Mouse (Mus musculus): Measurements from ENCODE around the gene Bin2. TPM values are rescaled to one million over a fixed set of nuclear protein-coding genes. Genes with fewer than 3 reads are reported as not detected.

The Bin2 gene
- polyA plus RNA-seq, 1 experiment from 2014 or later, result 1.7 TPM

- H3K4me1 ChIP-seq, result no peaks in the 10 kb centered on the region
- 0 out of 2 replicates have a peak, but pooled peaks cover 7% of the 10 kb centered on the region for H3K27me3 ChIP-seq
- ATAC-seq, result no peak
- WGBS, result 68% methylated on average over 3 of the region's 3 CpGs
- no peak overlapping the region for H3K4me3 ChIP-seq
- H3K36me3 ChIP-seq (ENCODE audit: poor library complexity, severe bottlenecking), result no peaks in the 10 kb centered on the region
- no peaks in the 10 kb centered on the region for H3K9me3 ChIP-seq (replicated peaks)
- no peak overlapping the region for H3K9ac ChIP-seq
- H3K27ac ChIP-seq, result no peak overlapping the region
- no peak overlapping the region for H3K4me2 ChIP-seq
Measured at GRCm38 (mm10) chr15:100680381-100680780, 11.0 kb upstream of the Bin2 start.

- Histone ChIP-seq H3K36me3 (ENCODE audit: poor library complexity, severe bottlenecking) (no peaks in the 10 kb centered on the region), H3K4me1 (no peaks in the 10 kb centered on the region), H3K9ac (no peak overlapping the region), H3K27ac (no peak overlapping the region), H3K27me3 (no peaks in the 10 kb centered on the region), H3K4me3 (no peak overlapping the region), H3K9me3 (replicated peaks) (no peaks in the 10 kb centered on the region), H3K4me2 (no peak overlapping the region)
- no peak for ATAC-seq
- 91% methylated on average over 14 of the region's 14 CpGs for WGBS
Measured at GRCm38 (mm10) chr15:100679005-100679404, 9.7 kb upstream of the Bin2 start.

- Histone ChIP-seq H3K27me3 (no peaks in the 10 kb centered on the region), H3K4me1 (no peaks in the 10 kb centered on the region), H3K9me3 (replicated peaks) (no peaks in the 10 kb centered on the region), H3K4me2 (no peak overlapping the region), H3K9ac (no peak overlapping the region), H3K27ac (no peak overlapping the region), H3K36me3 (ENCODE audit: poor library complexity, severe bottlenecking) (no peaks in the 10 kb centered on the region), H3K4me3 (no peak overlapping the region)
- no peak for ATAC-seq
- 81% methylated on average over 12 of the region's 12 CpGs for WGBS
Measured at GRCm38 (mm10) chr15:100678581-100678980, 9.2 kb upstream of the Bin2 start.

GRCm38 (mm10) chr15:100677675-100678074 lies 8.3 kb upstream of the Bin2 start:
- H3K9ac ChIP-seq, result no peak overlapping the region
- no peaks in the 10 kb centered on the region for H3K36me3 ChIP-seq (ENCODE audit: poor library complexity, severe bottlenecking)
- H3K27ac ChIP-seq, result no peak overlapping the region
- no peaks in the 10 kb centered on the region for H3K9me3 ChIP-seq (replicated peaks)
- 85% methylated on average over 8 of the region's 8 CpGs for WGBS
- H3K27me3 ChIP-seq, result no peaks in the 10 kb centered on the region
- H3K4me1 ChIP-seq, result no peaks in the 10 kb centered on the region
- no peak overlapping the region for H3K4me2 ChIP-seq
- ATAC-seq, result no peak
- no peak overlapping the region for H3K4me3 ChIP-seq

- no peak for ATAC-seq
- no peaks in the 10 kb centered on the region for H3K36me3 ChIP-seq (ENCODE audit: poor library complexity, severe bottlenecking)
- no peak overlapping the region for H3K4me2 ChIP-seq
- no peaks in the 10 kb centered on the region for H3K27me3 ChIP-seq
- 80% methylated on average over 1 of the region's 1 CpGs for WGBS
- H3K4me1 ChIP-seq, result no peaks in the 10 kb centered on the region
- no peak overlapping the region for H3K4me3 ChIP-seq
- no peaks in the 10 kb centered on the region for H3K9me3 ChIP-seq (replicated peaks)
- H3K9ac ChIP-seq, result no peak overlapping the region
- no peak overlapping the region for H3K27ac ChIP-seq
Measured at GRCm38 (mm10) chr15:100676521-100676920, 7.2 kb upstream of the Bin2 start.

GRCm38 (mm10) chr15:100675486-100675885 lies 6.1 kb upstream of the Bin2 start:
- H3K4me2 ChIP-seq, result no peak overlapping the region
- H3K36me3 ChIP-seq (ENCODE audit: poor library complexity, severe bottlenecking), result no peaks in the 10 kb centered on the region
- H3K9ac ChIP-seq, result no peak overlapping the region
- H3K4me1 ChIP-seq, result no peaks in the 10 kb centered on the region
- H3K9me3 ChIP-seq (replicated peaks), result no peaks in the 10 kb centered on the region
- H3K27ac ChIP-seq, result no peak overlapping the region
- no peak for ATAC-seq
- H3K4me3 ChIP-seq, result no peak overlapping the region
- 61% methylated on average over 3 of the region's 3 CpGs for WGBS
- H3K27me3 ChIP-seq, result no peaks in the 10 kb centered on the region

GRCm38 (mm10) chr15:100674566-100674965 lies 5.2 kb upstream of the Bin2 start:
- Histone ChIP-seq H3K4me3 (no peak overlapping the region), H3K27ac (no peak overlapping the region), H3K27me3 (no peaks in the 10 kb centered on the region), H3K36me3 (ENCODE audit: poor library complexity, severe bottlenecking) (no peaks in the 10 kb centered on the region), H3K9me3 (replicated peaks) (no peaks in the 10 kb centered on the region), H3K4me2 (no peak overlapping the region), H3K4me1 (no peaks in the 10 kb centered on the region), H3K9ac (no peak overlapping the region)
- ATAC-seq, result no peak
- WGBS, result 89% methylated on average over 10 of the region's 10 CpGs

GRCm38 (mm10) chr15:100673585-100674391 lies 4.4 kb upstream of the Bin2 start:
- Histone ChIP-seq H3K4me2 (no peak overlapping the region), H3K9ac (no peak overlapping the region), H3K4me1 (no peaks in the 10 kb centered on the region), H3K27me3 (no peaks in the 10 kb centered on the region), H3K36me3 (ENCODE audit: poor library complexity, severe bottlenecking) (no peaks in the 10 kb centered on the region), H3K27ac (no peak overlapping the region), H3K4me3 (no peak overlapping the region), H3K9me3 (replicated peaks) (no peaks in the 10 kb centered on the region)
- no peak for ATAC-seq
- WGBS, result 43% methylated on average over 11 of the region's 12 CpGs

GRCm38 (mm10) chr15:100670833-100671232 lies 1.5 kb upstream of the Bin2 start:
- Histone ChIP-seq H3K27ac (no peak overlapping the region), H3K9ac (no peak overlapping the region), H3K4me1 (no peaks in the 10 kb centered on the region), H3K4me2 (no peak overlapping the region), H3K9me3 (replicated peaks) (no peaks in the 10 kb centered on the region), H3K27me3 (no peaks in the 10 kb centered on the region), H3K36me3 (ENCODE audit: poor library complexity, severe bottlenecking) (no peaks in the 10 kb centered on the region), H3K4me3 (no peak overlapping the region)
- ATAC-seq, result no peak
- 66% methylated on average over 5 of the region's 5 CpGs for WGBS

- H3K9ac ChIP-seq, result no peak overlapping the region
- no peak overlapping the region for H3K4me3 ChIP-seq
- WGBS, result 87% methylated on average over 8 of the region's 8 CpGs
- H3K27me3 ChIP-seq, result no peaks in the 10 kb centered on the region
- H3K27ac ChIP-seq, result no peak overlapping the region
- H3K9me3 ChIP-seq (replicated peaks), result no peaks in the 10 kb centered on the region
- H3K4me2 ChIP-seq, result no peak overlapping the region
- H3K36me3 ChIP-seq (ENCODE audit: poor library complexity, severe bottlenecking), result no peaks in the 10 kb centered on the region
- no peaks in the 10 kb centered on the region for H3K4me1 ChIP-seq
- no peak for ATAC-seq
Measured at GRCm38 (mm10) chr15:100670004-100670403, 651 bp upstream of the Bin2 start.

GRCm38 (mm10) chr15:100667871-100668545 lies 1.3 kb downstream of the Bin2 start:
- Histone ChIP-seq H3K4me2 (no peak overlapping the region), H3K4me3 (no peak overlapping the region), H3K9ac (no peak overlapping the region), H3K27ac (no peak overlapping the region), H3K9me3 (replicated peaks) (no peaks in the 10 kb centered on the region), H3K36me3 (ENCODE audit: poor library complexity, severe bottlenecking) (no peaks in the 10 kb centered on the region), H3K4me1 (no peaks in the 10 kb centered on the region), H3K27me3 (no peaks in the 10 kb centered on the region)
- no peak for ATAC-seq
- 85% methylated on average over 5 of the region's 5 CpGs for WGBS

GRCm38 (mm10) chr15:100667420-100667819 lies 1.9 kb downstream of the Bin2 start:
- Histone ChIP-seq H3K4me1 (no peaks in the 10 kb centered on the region), H3K27me3 (no peaks in the 10 kb centered on the region), H3K27ac (no peak overlapping the region), H3K9me3 (replicated peaks) (no peaks in the 10 kb centered on the region), H3K9ac (no peak overlapping the region), H3K4me2 (no peak overlapping the region), H3K4me3 (no peak overlapping the region), H3K36me3 (ENCODE audit: poor library complexity, severe bottlenecking) (no peaks in the 10 kb centered on the region)
- no peak for ATAC-seq
- WGBS, result 68% methylated on average over 6 of the region's 6 CpGs
